Mouse (Mus musculus) liver, embryonic 14.5 days (tissue): ENCODE data around the gene Pde10a.

Experiments used
- CTCF ChIP-seq: IDR thresholded peaks from 2 replicates; pipeline ENCODE4 v1.5.1; 2016; ENCODE audit warnings: antibody characterized with exemption, low read depth, control low read depth
- EP300 ChIP-seq: IDR thresholded peaks from 2 replicates; pipeline ENCODE4 v1.6.1; 2016; ENCODE audit warnings: antibody characterized with exemption, low read depth

- TF ChIP-seq CTCF (no peak), EP300 (0 out of 2 replicates have a peak, but pooled peaks have one; percentile 4)
Measured at GRCm38 (mm10) chr17:8867331-8868237, 342.4 kb downstream of the Pde10a start.
